Mouse (Mus musculus) kidney, adult 2 months (tissue): ENCODE measurements at regions not wholly inside any gene's neighbourhood (a gene's known extent, or its start where the extent isn't known, plus 50 kb on each side); places are given as distances from the start of the nearest gene placed in this dataset.

Experiments used
- DNase-seq: peaks from one replicate; pipeline ENCODE4 v3.0.0; 2021
- H3K27ac ChIP-seq: fragments of 200-500 bp; 2 replicates; pipeline ENCODE4 v1.5.1; 2012; ENCODE audit warnings: low read depth, low read length, control low read depth, inconsistent platforms; ENCODE audit not compliant: insufficient read depth
- H3K27me3 ChIP-seq: fragments of 200-500 bp; replicated peaks from 2 replicates; pipeline ENCODE4 v1.6.1; 2012; ENCODE audit warnings: mild to moderate bottlenecking, moderate library complexity, low read length, inconsistent platforms; ENCODE audit not compliant: control insufficient read depth, insufficient read depth
- H3K36me3 ChIP-seq: fragments of 200-500 bp; 2 replicates; pipeline ENCODE4 v1.6.1; 2012; ENCODE audit warnings: mild to moderate bottlenecking, moderate library complexity, low read length, inconsistent platforms; ENCODE audit not compliant: control insufficient read depth, insufficient read depth
- H3K4me1 ChIP-seq: fragments of 200-500 bp; 2 replicates; pipeline ENCODE4 v1.6.1; 2011; ENCODE audit warnings: low read length; ENCODE audit not compliant: control insufficient read depth, insufficient read depth
- H3K4me3 ChIP-seq: fragments of 200-500 bp; 2 replicates; pipeline ENCODE4 v1.5.1; 2011; ENCODE audit warnings: mild to moderate bottlenecking, low read depth, low read length, control low read depth; ENCODE audit not compliant: insufficient read depth
- CTCF ChIP-seq: fragments of 200-500 bp; conservative IDR thresholded peaks from 2 replicates; pipeline ENCODE4 v1.5.1; 2011; ENCODE audit warnings: low read depth, mild to moderate bottlenecking, control low read depth, low read length, moderate library complexity, mixed read lengths; ENCODE audit not compliant: insufficient read depth, insufficient read length
- POLR2A ChIP-seq: fragments of 200-500 bp; IDR thresholded peaks from one replicate; pipeline ENCODE4 v1.6.1; 2011; ENCODE audit warnings: low read depth, low read length, control low read depth
- WGBS: fragments of 180-500 bp; shearing (Covaris S2); methylation state at CpG from one replicate; pipeline ENCODE4 v1.1.7; 2018; 5-methylcytosine and 5-hydroxymethylcytosine counted together

- no peak for DNase-seq
- H3K4me1 ChIP-seq = no peaks in the 10 kb centered on the region; the same call in 1 of the 2 replicates
- TF ChIP-seq CTCF (no peak), POLR2A (no peak)
- H3K27ac ChIP-seq = no peak overlapping the region
- H3K36me3 ChIP-seq = no peaks in the 10 kb centered on the region
- H3K27me3 ChIP-seq = no peaks in the 10 kb centered on the region
- no peak overlapping the region for H3K4me3 ChIP-seq
Observed at GRCm38 (mm10) chr16:24223901-24224300, 169.4 kb upstream of the Lpp start.

- H3K27ac ChIP-seq = no peak overlapping the region
- H3K27me3 ChIP-seq = no peaks in the 10 kb centered on the region
- TF ChIP-seq CTCF (no peak), POLR2A (no peak)
- no peaks in the 10 kb centered on the region; the same call in 1 of the 2 replicates for H3K4me1 ChIP-seq
- no peak for DNase-seq
- 30% methylated on average over 2 of the region's 2 CpGs for WGBS
- H3K36me3 ChIP-seq = no peaks in the 10 kb centered on the region
- H3K4me3 ChIP-seq = no peak overlapping the region
Observed at GRCm38 (mm10) chr16:24223527-24223880, 169.8 kb upstream of the Lpp start.

- TF ChIP-seq CTCF = no peak
- TF ChIP-seq POLR2A = no peak
- no peak for DNase-seq
- Histone ChIP-seq H3K36me3 (no peaks in the 10 kb centered on the region), H3K4me1 (no peaks in the 10 kb centered on the region; the same call in 1 of the 2 replicates), H3K27me3 (no peaks in the 10 kb centered on the region), H3K27ac (no peak overlapping the region), H3K4me3 (no peak overlapping the region)
- 49% methylated on average over 5 of the region's 5 CpGs for WGBS
Observed at GRCm38 (mm10) chr16:24222759-24223526, 170.4 kb upstream of the Lpp start.

GRCm38 (mm10) chr16:24221992-24222391 lies 171.3 kb upstream of the Lpp start:
- TF ChIP-seq CTCF = no peak
- no peak for TF ChIP-seq POLR2A
- 79% methylated on average over 3 of the region's 3 CpGs for WGBS
- Histone ChIP-seq H3K27ac (no peak overlapping the region), H3K36me3 (no peaks in the 10 kb centered on the region), H3K27me3 (no peaks in the 10 kb centered on the region), H3K4me3 (no peak overlapping the region), H3K4me1 (no peaks in the 10 kb centered on the region; the same call in 1 of the 2 replicates)
- no peak for DNase-seq

- no peaks in the 10 kb centered on the region for H3K27me3 ChIP-seq
- TF ChIP-seq POLR2A (no peak), CTCF (no peak)
- DNase-seq = no peak
- no peaks in the 10 kb centered on the region for H3K36me3 ChIP-seq
- no peak overlapping the region for H3K4me3 ChIP-seq
- WGBS = 64% methylated on average over 3 of the region's 3 CpGs
- H3K27ac ChIP-seq = no peak overlapping the region
- H3K4me1 ChIP-seq = no peaks in the 10 kb centered on the region; the same call in 1 of the 2 replicates
Observed at GRCm38 (mm10) chr16:24220613-24221012, 172.7 kb upstream of the Lpp start.

GRCm38 (mm10) chr16:24219691-24220090 lies 173.6 kb upstream of the Lpp start:
- H3K4me1 ChIP-seq = no peaks in the 10 kb centered on the region; the same call in 1 of the 2 replicates
- no peaks in the 10 kb centered on the region for H3K27me3 ChIP-seq
- no peak overlapping the region for H3K4me3 ChIP-seq
- no peak overlapping the region for H3K27ac ChIP-seq
- DNase-seq = no peak
- no peak for TF ChIP-seq POLR2A
- no peak for TF ChIP-seq CTCF
- 90% methylated on average over 9 of the region's 9 CpGs for WGBS
- no peaks in the 10 kb centered on the region for H3K36me3 ChIP-seq

GRCm38 (mm10) chr16:24218850-24219185 lies 174.5 kb upstream of the Lpp start:
- H3K27me3 ChIP-seq = no peaks in the 10 kb centered on the region
- TF ChIP-seq CTCF (no peak), POLR2A (no peak)
- DNase-seq = no peak
- no peaks in the 10 kb centered on the region; the same call in 1 of the 2 replicates for H3K4me1 ChIP-seq
- no peak overlapping the region for H3K27ac ChIP-seq
- no peaks in the 10 kb centered on the region for H3K36me3 ChIP-seq
- WGBS = 72% methylated on average over 4 of the region's 4 CpGs
- no peak overlapping the region for H3K4me3 ChIP-seq
